Mouse (Mus musculus) embryonic facial prominence, embryonic 15.5 days (tissue): ENCODE data around the gene Gpr87. TPM values are rescaled to one million over a fixed set of nuclear protein-coding genes. Genes with fewer than 3 reads are reported as not detected.
"Not testable (repeated sequence)": the region's sequence is repeated elsewhere in the genome, so short reads cannot be mapped to it uniquely, and the experiment has no call there.

Experiments
- ATAC-seq: fragments of 200-750 bp; cut with Nextera tagmentation; 2 replicates; pipeline ENCODE4 v1.8.0; 2017; ENCODE audit warnings: low read depth, moderate TSS enrichment; ENCODE audit not compliant: insufficient number of reproducible peaks, low FRiP score, low TSS enrichment
- H3K27ac ChIP-seq: fragments of 300-500 bp; sonication (generic); replicated peaks from 2 replicates; pipeline ENCODE4 v1.5.1; 2015; ENCODE audit warnings: mild to moderate bottlenecking, inconsistent platforms
- H3K27me3 ChIP-seq: fragments of 300-500 bp; sonication (generic); 2 replicates; pipeline ENCODE4 v1.6.1; 2015; ENCODE audit warnings: inconsistent platforms
- H3K36me3 ChIP-seq: fragments of 300-500 bp; sonication (generic); 2 replicates; pipeline ENCODE4 v1.6.1; 2015; ENCODE audit warnings: mild to moderate bottlenecking, inconsistent platforms
- H3K4me1 ChIP-seq: fragments of 300-500 bp; sonication (generic); 2 replicates; pipeline ENCODE4 v1.6.1; 2015; ENCODE audit warnings: inconsistent platforms
- H3K4me2 ChIP-seq: fragments of 300-500 bp; sonication (generic); replicated peaks from 2 replicates; pipeline ENCODE4 v1.6.1; 2015; ENCODE audit warnings: mild to moderate bottlenecking, inconsistent platforms
- H3K4me3 ChIP-seq: fragments of 300-500 bp; sonication (generic); replicated peaks from 2 replicates; pipeline ENCODE4 v1.5.1; 2015; ENCODE audit warnings: mild to moderate bottlenecking, inconsistent platforms
- H3K9ac ChIP-seq: fragments of 300-500 bp; sonication (generic); 2 replicates; pipeline ENCODE4 v1.6.1; 2015; ENCODE audit warnings: inconsistent platforms
- H3K9me3 ChIP-seq: fragments of 300-500 bp; sonication (generic); replicated peaks from 2 replicates; pipeline ENCODE4 v1.6.1; 2016; ENCODE audit warnings: inconsistent platforms
- WGBS: fragments of 180-500 bp; shearing (Covaris S2); methylation state at CpG from one replicate; pipeline ENCODE4 v1.1.7; 2015; 5-methylcytosine and 5-hydroxymethylcytosine counted together
- polyA plus RNA-seq: library from polyadenylated mRNA; unstranded; fragments of >200 nt; fragmentation: Nextera tagmentation; extraction: Ambion mirVana; gene quantifications from 2 replicates; pipeline ENCODE4 v1.2.1, GENCODE M21; 2015

Gpr87 gene
- polyA plus RNA-seq, 1 experiment from 2014 or later: 25.8 TPM

- no peak overlapping the region for H3K4me2 ChIP-seq
- no peaks in the 10 kb centered on the region for H3K36me3 ChIP-seq
- no peak overlapping the region for H3K9ac ChIP-seq
- no peaks in the 10 kb centered on the region for H3K4me1 ChIP-seq
- no peaks in the 10 kb centered on the region for H3K9me3 ChIP-seq
- WGBS: 80% methylated on average over 1 of the region's 1 CpGs
- ATAC-seq: no peak
- H3K27me3 ChIP-seq: no peaks in the 10 kb centered on the region
- H3K27ac ChIP-seq: no peak overlapping the region
- H3K4me3 ChIP-seq: no peak overlapping the region
Measured at GRCm38 (mm10) chr3:59160465-59160864, 34.4 kb downstream of the Gpr87 start.

DNA sequence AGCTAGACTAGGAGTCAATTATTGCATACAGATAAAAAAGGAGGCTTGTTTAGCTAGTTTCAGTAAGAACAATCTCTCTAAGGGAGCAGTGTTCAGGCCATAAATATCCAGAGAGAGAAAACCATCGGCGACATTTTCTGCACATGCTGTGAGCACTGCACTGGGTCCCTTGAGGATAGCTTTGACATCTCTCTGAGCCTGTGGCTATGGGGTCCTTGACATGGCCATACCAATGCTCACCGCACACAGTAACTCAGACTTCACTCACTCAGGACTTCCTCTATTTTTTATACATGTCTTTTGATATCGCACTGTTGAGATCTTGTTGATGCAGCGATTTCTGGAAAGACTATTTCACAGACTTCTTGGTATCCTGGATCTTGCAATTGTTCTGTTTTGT lies 37.9 kb downstream of the Gpr87 start:
- Histone ChIP-seq H3K4me2 (no peak overlapping the region), H3K4me3 (no peak overlapping the region), H3K27ac (no peak overlapping the region), H3K36me3 (no peaks in the 10 kb centered on the region), H3K9me3 (no peaks in the 10 kb centered on the region), H3K27me3 (no peaks in the 10 kb centered on the region), H3K9ac (no peak overlapping the region), H3K4me1 (no peaks in the 10 kb centered on the region)
- 98% methylated on average over 5 of the region's 5 CpGs for WGBS
- ATAC-seq: no peak

- no peak overlapping the region for H3K4me2 ChIP-seq
- 86% methylated on average over 6 of the region's 6 CpGs for WGBS
- no peaks in the 10 kb centered on the region for H3K36me3 ChIP-seq
- no peaks in the 10 kb centered on the region for H3K27me3 ChIP-seq
- no peaks in the 10 kb centered on the region for H3K4me1 ChIP-seq
- no peak for ATAC-seq
- H3K27ac ChIP-seq: no peak overlapping the region
- no peaks in the 10 kb centered on the region for H3K9me3 ChIP-seq
- H3K4me3 ChIP-seq: no peak overlapping the region
- H3K9ac ChIP-seq: no peak overlapping the region
Measured at GRCm38 (mm10) chr3:59155404-59155803, 39.5 kb downstream of the Gpr87 start.

GRCm38 (mm10) chr3:59154888-59155287 lies 40.0 kb downstream of the Gpr87 start:
- Histone ChIP-seq H3K4me3 (no peak overlapping the region), H3K36me3 (no peaks in the 10 kb centered on the region), H3K4me1 (no peaks in the 10 kb centered on the region), H3K27ac (no peak overlapping the region), H3K9ac (no peak overlapping the region), H3K9me3 (no peaks in the 10 kb centered on the region), H3K27me3 (no peaks in the 10 kb centered on the region), H3K4me2 (no peak overlapping the region)
- ATAC-seq: no peak
- WGBS: 35% methylated on average over 2 of the region's 2 CpGs

GRCm38 (mm10) chr3:59153424-59153823 lies 41.5 kb downstream of the Gpr87 start, which contains the start of gene P2ry14:
Gene P2ry14 (minus strand): TSS chr3:59153618.
- Histone ChIP-seq H3K4me1 (no peaks in the 10 kb centered on the region), H3K4me3 (no peak within 1 kb of the TSS), H3K9ac (no peak within 1 kb of the TSS), H3K9me3 (no peaks in the 10 kb centered on the region), H3K27ac (no peak within 1 kb of the TSS), H3K27me3 (no peaks in the 10 kb centered on the region), H3K4me2 (no peak within 1 kb of the TSS), H3K36me3 (no peaks in the 10 kb centered on the region)
- 78% methylated on average over 5 of the region's 5 CpGs for WGBS
- no peak for ATAC-seq

GRCm38 (mm10) chr3:59150624-59151023 lies 44.3 kb downstream of the Gpr87 start:
- Histone ChIP-seq H3K27ac (no peak overlapping the region), H3K9ac (no peak overlapping the region), H3K4me2 (no peak overlapping the region), H3K4me1 (no peaks in the 10 kb centered on the region), H3K9me3 (no peaks in the 10 kb centered on the region), H3K27me3 (no peaks in the 10 kb centered on the region), H3K36me3 (no peaks in the 10 kb centered on the region), H3K4me3 (no peak overlapping the region)
- WGBS: 95% methylated on average over 2 of the region's 2 CpGs
- no peak for ATAC-seq

- Histone ChIP-seq H3K4me3 (no peak overlapping the region), H3K4me1 (no peaks in the 10 kb centered on the region), H3K27me3 (no peaks in the 10 kb centered on the region), H3K9me3 (no peaks in the 10 kb centered on the region), H3K4me2 (no peak overlapping the region), H3K27ac (no peak overlapping the region), H3K36me3 (no peaks in the 10 kb centered on the region), H3K9ac (no peak overlapping the region)
- ATAC-seq: no peak
Measured at GRCm38 (mm10) chr3:59149646-59150045, 45.3 kb downstream of the Gpr87 start.

GRCm38 (mm10) chr3:59145194-59145593 lies 49.7 kb downstream of the Gpr87 start:
- Histone ChIP-seq H3K4me3 (no peak overlapping the region), H3K4me1 (no peaks in the 10 kb centered on the region), H3K27ac (no peak overlapping the region), H3K9ac (no peak overlapping the region), H3K36me3 (no peaks in the 10 kb centered on the region), H3K4me2 (no peak overlapping the region), H3K27me3 (no peaks in the 10 kb centered on the region), H3K9me3 (no peaks in the 10 kb centered on the region)
- ATAC-seq: no peak
- WGBS: 57% methylated on average over 5 of the region's 5 CpGs

DNA sequence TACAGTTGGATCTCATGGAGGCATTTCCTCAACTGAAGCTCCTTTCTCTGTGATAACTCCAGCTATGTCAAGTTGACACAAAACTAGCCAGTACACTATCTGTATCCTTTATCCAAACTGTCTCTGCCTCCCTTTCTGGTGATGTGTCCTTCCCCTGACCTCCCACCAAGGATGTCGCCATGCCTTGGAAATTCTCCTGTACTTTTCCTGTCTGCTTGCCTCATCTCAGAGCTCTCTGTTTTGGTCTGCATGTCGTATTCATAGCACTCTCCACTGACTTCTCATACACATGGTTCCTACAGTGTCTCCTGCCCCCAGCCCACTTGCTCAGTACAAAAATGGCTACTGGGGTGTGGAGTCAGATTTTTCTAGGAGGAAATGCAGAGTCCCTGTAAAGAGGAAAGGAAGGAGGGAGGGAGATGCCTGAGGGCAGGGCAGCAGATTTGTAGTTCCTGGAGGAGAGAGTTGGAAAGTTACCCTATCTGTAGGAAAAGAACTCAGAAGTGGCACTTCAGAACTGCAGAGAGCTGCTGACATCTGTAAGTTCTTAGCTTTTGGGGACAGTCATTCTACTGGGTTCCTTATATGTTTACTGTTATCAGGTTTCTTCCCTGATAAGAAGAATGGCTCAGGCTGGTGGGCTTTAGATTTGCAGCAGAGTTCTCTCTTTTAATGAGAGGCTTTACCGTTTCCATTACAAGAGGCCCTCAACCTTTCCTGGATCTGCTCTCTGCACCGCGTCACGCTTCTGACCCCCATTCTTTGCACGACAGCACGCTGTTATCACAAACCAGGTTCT lies 53.2 kb downstream of the Gpr87 start:
- Histone ChIP-seq H3K4me3 (no peak overlapping the region), H3K9ac (no peak overlapping the region), H3K27ac (no peak overlapping the region), H3K4me2 (no peak overlapping the region), H3K9me3 (no peaks in the 10 kb centered on the region), H3K36me3 (no peaks in the 10 kb centered on the region), H3K4me1 (no peaks in the 10 kb centered on the region), H3K27me3 (no peaks in the 10 kb centered on the region)
- ATAC-seq: no peak
- WGBS: 78% methylated on average over 8 of the region's 8 CpGs

- H3K4me1 ChIP-seq, H3K4me2 ChIP-seq, H3K9me3 ChIP-seq, H3K36me3 ChIP-seq, H3K9ac ChIP-seq, ATAC-seq, H3K27me3 ChIP-seq, H3K27ac ChIP-seq, H3K4me3 ChIP-seq: not testable (repeated sequence)
- 73% methylated on average over 4 of the region's 4 CpGs for whole genome bisulfite sequencing
Measured at GRCm38 (mm10) chr3:59140941-59141340, 54.0 kb downstream of the Gpr87 start.

DNA sequence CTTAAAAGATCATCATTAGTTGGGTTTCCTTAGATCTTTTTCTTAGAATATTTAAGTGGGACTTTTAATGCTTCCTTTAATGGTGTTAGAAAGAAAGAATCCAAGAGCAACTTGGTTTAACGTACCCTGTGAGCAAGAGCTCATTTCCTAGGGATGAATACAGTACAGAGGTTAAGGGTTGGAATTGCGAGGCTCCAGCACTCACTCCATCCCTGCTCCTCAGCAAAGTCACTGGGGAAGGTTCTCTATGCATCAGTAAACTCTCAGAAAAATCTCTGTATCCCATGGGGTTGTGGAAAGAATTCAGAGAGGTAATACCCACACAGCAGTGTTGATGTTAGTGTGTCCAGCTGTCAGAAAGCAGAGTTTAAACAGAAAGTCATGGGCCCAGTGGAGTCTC lies 54.8 kb downstream of the Gpr87 start:
- no peak overlapping the region for H3K4me3 ChIP-seq
- 80% methylated on average over 2 of the region's 2 CpGs for WGBS
- no peaks in the 10 kb centered on the region for H3K9me3 ChIP-seq
- no peaks in the 10 kb centered on the region for H3K27me3 ChIP-seq
- H3K4me1 ChIP-seq: no peaks in the 10 kb centered on the region
- H3K4me2 ChIP-seq: no peak overlapping the region
- no peak overlapping the region for H3K9ac ChIP-seq
- no peak overlapping the region for H3K27ac ChIP-seq
- ATAC-seq: no peak
- no peaks in the 10 kb centered on the region for H3K36me3 ChIP-seq

DNA sequence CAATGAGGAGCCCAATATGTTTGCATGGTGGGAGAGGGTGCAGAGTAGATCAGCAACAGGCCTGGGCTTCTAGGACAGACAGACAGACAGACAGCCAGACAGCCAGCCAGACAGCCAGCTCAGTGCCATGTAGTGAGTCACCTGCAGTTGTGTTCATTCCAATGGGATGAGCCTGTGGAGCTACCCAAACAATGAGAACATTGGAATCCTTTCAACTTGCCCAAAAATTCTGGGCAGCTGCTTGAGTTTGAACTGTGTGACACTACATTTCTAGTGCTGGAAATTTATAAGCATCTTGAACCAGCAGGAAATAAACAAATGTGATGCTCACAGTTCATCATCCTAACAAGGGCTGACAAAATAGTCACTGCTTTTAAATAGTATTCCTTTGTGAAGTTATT lies 55.3 kb downstream of the Gpr87 start:
- no peak overlapping the region for H3K4me2 ChIP-seq
- H3K9ac ChIP-seq: no peak overlapping the region
- no peak for ATAC-seq
- H3K27me3 ChIP-seq: no peaks in the 10 kb centered on the region
- no peaks in the 10 kb centered on the region for H3K4me1 ChIP-seq
- H3K27ac ChIP-seq: no peak overlapping the region
- H3K4me3 ChIP-seq: no peak overlapping the region
- H3K36me3 ChIP-seq: no peaks in the 10 kb centered on the region
- no peaks in the 10 kb centered on the region for H3K9me3 ChIP-seq
